Mouse (Mus musculus) kidney, embryonic 16.5 days (tissue): ENCODE data around the gene Ugcg. TPM values are rescaled to one million over a fixed set of nuclear protein-coding genes. Genes with fewer than 3 reads are reported as not detected.

ENCODE experiments used
- ATAC-seq: fragments of 200-750 bp; cut with Nextera tagmentation; 2 replicates; pipeline ENCODE4 v1.8.0; 2017; ENCODE audit warnings: moderate TSS enrichment; ENCODE audit not compliant: low FRiP score, low TSS enrichment
- H3K27ac ChIP-seq: fragments of 300-500 bp; sonication (generic); 2 replicates; pipeline ENCODE4 v1.5.1; 2014; ENCODE audit warnings: low read length
- H3K27me3 ChIP-seq: fragments of 300-500 bp; sonication (generic); 2 replicates; pipeline ENCODE4 v1.6.1; 2014; ENCODE audit warnings: low read length, control low read depth, mixed read lengths; ENCODE audit not compliant: insufficient read depth
- H3K36me3 ChIP-seq: fragments of 300-500 bp; sonication (generic); 2 replicates; pipeline ENCODE4 v1.6.1; 2014; ENCODE audit warnings: low read length, control low read depth, mixed read lengths; ENCODE audit not compliant: insufficient read depth
- H3K4me1 ChIP-seq: fragments of 300-500 bp; sonication (generic); 2 replicates; pipeline ENCODE4 v1.6.1; 2014; ENCODE audit warnings: low read length, control low read depth, mixed read lengths; ENCODE audit not compliant: insufficient read depth
- H3K4me2 ChIP-seq: fragments of 300-500 bp; sonication (generic); replicated peaks from 2 replicates; pipeline ENCODE4 v1.6.1; 2014; ENCODE audit warnings: low read depth, low read length
- H3K4me3 ChIP-seq: fragments of 300-500 bp; sonication (generic); 2 replicates; pipeline ENCODE4 v1.5.1; 2014; ENCODE audit warnings: mild to moderate bottlenecking, low read length
- H3K9ac ChIP-seq: fragments of 300-500 bp; sonication (generic); replicated peaks from 2 replicates; pipeline ENCODE4 v1.6.1; 2014; ENCODE audit warnings: low read length
- H3K9me3 ChIP-seq: fragments of 300-500 bp; sonication (generic); 2 replicates; pipeline ENCODE4 v1.6.1; 2016; ENCODE audit warnings: low read length, control low read depth
- WGBS: fragments of 180-500 bp; shearing (Covaris S2); extraction: QIAGEN DNeasy Blood & Tissue Kit; methylation state at CpG from one replicate; pipeline ENCODE4 v1.1.7; 2014; 5-methylcytosine and 5-hydroxymethylcytosine counted together
- polyA plus RNA-seq: library from polyadenylated mRNA; unstranded; fragments of >200 nt; fragmentation: Nextera tagmentation; extraction: Ambion mirVana; gene quantifications from 2 replicates; pipeline ENCODE4 v1.2.1, GENCODE M21; 2015

The Ugcg gene
- polyA plus RNA-seq, 1 experiment from 2014 or later = 6.7 TPM

- Histone ChIP-seq H3K36me3 (peaks cover 15% of the 10 kb centered on the region; the same call in 1 of the 2 replicates), H3K4me3 (no peak overlapping the region)
Measured at GRCm38 (mm10) chr4:59217101-59217500, 28.0 kb downstream of the Ugcg start.

GRCm38 (mm10) chr4:59218154-59218553 is 29.1 kb downstream of the Ugcg start:
- Histone ChIP-seq H3K9ac (no peak overlapping the region), H3K4me1 (no peaks in the 10 kb centered on the region), H3K36me3 (peaks cover 13% of the 10 kb centered on the region; the same call in 1 of the 2 replicates), H3K9me3 (no peaks in the 10 kb centered on the region), H3K4me3 (no peak overlapping the region), H3K4me2 (no peak overlapping the region), H3K27ac (no peak overlapping the region), H3K27me3 (no peaks in the 10 kb centered on the region)
- 73% methylated on average over 7 of the region's 7 CpGs for WGBS
- no peak for ATAC-seq

More at GRCm38 (mm10) chr4:59217101-59217500, 28.0 kb downstream of the Ugcg start:
- no peaks in the 10 kb centered on the region for H3K27me3 ChIP-seq
- H3K27ac ChIP-seq = no peak overlapping the region
- 93% methylated on average over 7 of the region's 7 CpGs for WGBS
- no peaks in the 10 kb centered on the region for H3K9me3 ChIP-seq
- no peak overlapping the region for H3K9ac ChIP-seq
- no peak for ATAC-seq
- H3K4me2 ChIP-seq = no peak overlapping the region
- H3K4me1 ChIP-seq = no peaks in the 10 kb centered on the region

GRCm38 (mm10) chr4:59222226-59222625 is 33.2 kb downstream of the Ugcg start:
- peaks cover 7% of the 10 kb centered on the region; the same call in 1 of the 2 replicates for H3K36me3 ChIP-seq
- no peaks in the 10 kb centered on the region for H3K27me3 ChIP-seq
- H3K4me3 ChIP-seq = no peak overlapping the region
- no peaks in the 10 kb centered on the region for H3K9me3 ChIP-seq
- H3K4me1 ChIP-seq = no peaks in the 10 kb centered on the region
- no peak overlapping the region for H3K27ac ChIP-seq
- H3K9ac ChIP-seq = no peak overlapping the region
- no peak for ATAC-seq
- no peak overlapping the region for H3K4me2 ChIP-seq
- 74% methylated on average over 9 of the region's 9 CpGs for WGBS

- Histone ChIP-seq H3K4me3 (no peak overlapping the region), H3K4me2 (no peak overlapping the region), H3K36me3 (peaks cover 7% of the 10 kb centered on the region; the same call in 1 of the 2 replicates), H3K4me1 (no peaks in the 10 kb centered on the region), H3K27me3 (no peaks in the 10 kb centered on the region), H3K27ac (no peak overlapping the region), H3K9me3 (no peaks in the 10 kb centered on the region), H3K9ac (no peak overlapping the region)
- no peak for ATAC-seq
- WGBS = 83% methylated on average over 5 of the region's 5 CpGs
Measured at GRCm38 (mm10) chr4:59223055-59223615, 34.1 kb downstream of the Ugcg start.

- Histone ChIP-seq H3K9me3 (no peaks in the 10 kb centered on the region), H3K27me3 (no peaks in the 10 kb centered on the region), H3K4me1 (no peaks in the 10 kb centered on the region), H3K36me3 (peaks cover 7% of the 10 kb centered on the region; the same call in 1 of the 2 replicates), H3K4me3 (no peak overlapping the region), H3K27ac (no peak overlapping the region), H3K9ac (no peak overlapping the region), H3K4me2 (no peak overlapping the region)
- WGBS = 87% methylated on average over 4 of the region's 4 CpGs
- ATAC-seq = no peak
Measured at GRCm38 (mm10) chr4:59224889-59225288, 35.8 kb downstream of the Ugcg start.

- no peak overlapping the region for H3K4me2 ChIP-seq
- no peak overlapping the region for H3K9ac ChIP-seq
- H3K4me3 ChIP-seq = no peak overlapping the region
- 0 out of 2 replicates have a peak, but pooled peaks cover 4% of the 10 kb centered on the region for H3K36me3 ChIP-seq
- no peaks in the 10 kb centered on the region for H3K4me1 ChIP-seq
- WGBS = 83% methylated on average over 9 of the region's 9 CpGs
- H3K27ac ChIP-seq = no peak overlapping the region
- no peaks in the 10 kb centered on the region for H3K9me3 ChIP-seq
- no peak for ATAC-seq
- H3K27me3 ChIP-seq = no peaks in the 10 kb centered on the region
Measured at GRCm38 (mm10) chr4:59227047-59227446, 38.0 kb downstream of the Ugcg start.

GRCm38 (mm10) chr4:59228951-59229350 is 39.9 kb downstream of the Ugcg start:
- no peak overlapping the region for H3K4me2 ChIP-seq
- H3K4me1 ChIP-seq = no peaks in the 10 kb centered on the region
- no peak overlapping the region for H3K27ac ChIP-seq
- no peaks in the 10 kb centered on the region for H3K9me3 ChIP-seq
- no peaks in the 10 kb centered on the region for H3K27me3 ChIP-seq
- no peak for ATAC-seq
- no peaks in the 10 kb centered on the region for H3K36me3 ChIP-seq
- H3K9ac ChIP-seq = no peak overlapping the region
- H3K4me3 ChIP-seq = no peak overlapping the region

- 84% methylated on average over 6 of the region's 6 CpGs for WGBS
- no peaks in the 10 kb centered on the region for H3K27me3 ChIP-seq
Measured at GRCm38 (mm10) chr4:59231266-59232055, 42.4 kb downstream of the Ugcg start.

GRCm38 (mm10) chr4:59234014-59234413 is 45.0 kb downstream of the Ugcg start:
- no peaks in the 10 kb centered on the region for H3K4me1 ChIP-seq
- H3K27me3 ChIP-seq = no peaks in the 10 kb centered on the region
- H3K36me3 ChIP-seq = no peaks in the 10 kb centered on the region
- no peak overlapping the region for H3K4me3 ChIP-seq
- H3K9ac ChIP-seq = no peak overlapping the region
- no peak overlapping the region for H3K4me2 ChIP-seq
- 91% methylated on average over 8 of the region's 10 CpGs for WGBS
- ATAC-seq = no peak
- H3K9me3 ChIP-seq = no peaks in the 10 kb centered on the region
- H3K27ac ChIP-seq = no peak overlapping the region

More at GRCm38 (mm10) chr4:59231266-59232055, 42.4 kb downstream of the Ugcg start:
- no peak overlapping the region for H3K4me3 ChIP-seq
- H3K9me3 ChIP-seq = no peaks in the 10 kb centered on the region
- no peaks in the 10 kb centered on the region for H3K4me1 ChIP-seq
- H3K27ac ChIP-seq = no peak overlapping the region
- no peak overlapping the region for H3K4me2 ChIP-seq
- no peaks in the 10 kb centered on the region for H3K36me3 ChIP-seq
- no peak for ATAC-seq
- H3K9ac ChIP-seq = no peak overlapping the region
